Comparison of ENCODE assay signal across 14 mouse cellular contexts in genomic region chr13:85290651-85291050, GRCm38 (mm10). TPM values are rescaled to one million over a fixed set of nuclear protein-coding genes. Genes with fewer than 3 reads are reported as not detected.
A peak's percentile ranks its signal among the peaks of the same experiment; 100 is the strongest.
DNase-seq lines count a peak whose midpoint lies in the region; ATAC-seq and TF ChIP-seq lines count a peak whose summit lies in the region.
"Had no signal": no experiment of that assay in that cellular context is flagged by ENCODE, and none has a peak within 500 bp of the region (broad histone marks: within the 10 kb centered on the region; RNA-seq: fewer than 3 reads in every experiment).

No protein-coding gene starts in this region.

- no peak for ATAC-seq in heart, embryonic 14.5 days (ENCODE audit: insufficient number of reproducible peaks, insufficient read depth, low FRiP score, low read depth)
- no peak for ATAC-seq in G1E (ENCODE audit: extremely low read depth, insufficient number of reproducible peaks, low FRiP score, poor library complexity, severe bottlenecking)
- ATAC-seq in liver, embryonic 16.5 days (ENCODE audit: low read depth): no peak
- no peak for ATAC-seq in monocyte, adult 5-6 weeks (replicated peaks; ENCODE audit: insufficient number of reproducible peaks, low FRiP score, low TSS enrichment, poor library complexity, severe bottlenecking)

- WGBS in heart, embryonic 14.5 days: 69% methylated on average over 1 of the region's 1 CpGs
- WGBS in liver, embryonic 16.5 days (ENCODE audit: insufficient replicate concordance): 29% methylated on average over 1 of the region's 1 CpGs

- intact Hi-C loops in heart, postnatal 25 days (cut with DNase I): no loop called here

- no peak overlapping the region for H3K4me3 ChIP-seq in heart, embryonic 14.5 days (ENCODE audit: control insufficient read depth in 1 of 2, insufficient read depth in 1 of 2, low read depth in 1 of 2, low read length in 2 of 2)
- H3K4me3 ChIP-seq in G1E (ENCODE audit: low read depth, low read length): peak overlapping the region; percentile 46; the same call in 1 of the 2 replicates
- H3K4me3 ChIP-seq in liver, embryonic 16.5 days (ENCODE audit: low read depth, low read length): peak overlapping the region; percentile 25; the same call in 1 of the 2 replicates

- peak overlapping the region; percentile 36 for H3K4me2 ChIP-seq in heart, embryonic 14.5 days (ENCODE audit: low read length)
- peak overlapping the region; percentile 55 for H3K4me2 ChIP-seq in liver, embryonic 16.5 days (ENCODE audit: low read depth, low read length)

- H3K9me3 ChIP-seq in heart, embryonic 14.5 days (ENCODE audit: control insufficient read depth, low read length): no peaks in the 10 kb centered on the region
- H3K9me3 ChIP-seq in G1E (replicated peaks): no peaks in the 10 kb centered on the region
- no peaks in the 10 kb centered on the region for H3K9me3 ChIP-seq in liver, embryonic 16.5 days (replicated peaks; ENCODE audit: control insufficient read depth, low read length)
- H3K9me3 ChIP-seq: midbrain, embryonic 10.5 days had no signal

- no peaks in the 10 kb centered on the region for H3K36me3 ChIP-seq in heart, embryonic 14.5 days (ENCODE audit: control insufficient read depth, insufficient read depth, low read length)
- no peaks in the 10 kb centered on the region for H3K36me3 ChIP-seq in G1E (replicated peaks)
- H3K36me3 ChIP-seq in liver, embryonic 16.5 days (ENCODE audit: control insufficient read depth, insufficient read depth): no peaks in the 10 kb centered on the region
- H3K36me3 ChIP-seq: midbrain, embryonic 10.5 days had no signal

- H3K27me3 ChIP-seq in heart, embryonic 14.5 days (ENCODE audit: control insufficient read depth, insufficient read depth, low read length): no peaks in the 10 kb centered on the region
- no peaks in the 10 kb centered on the region for H3K27me3 ChIP-seq in G1E (ENCODE audit: insufficient read depth, low read length)
- H3K27me3 ChIP-seq in liver, embryonic 16.5 days (ENCODE audit: control insufficient read depth, insufficient read depth, low read depth, low read length): no peaks in the 10 kb centered on the region

- TF ChIP-seq CTCF in G1E (IDR thresholded peaks at IDR 0.05; ENCODE audit: low read depth, low read length): no peak

- no peak for DNase-seq in heart, postnatal 25 days (ENCODE audit: low spot score)
- DNase-seq in 3134 (ENCODE audit: extremely low read depth, insufficient read length, low spot score) (peak; percentile 7), G1E (ENCODE audit: low spot score) (no peak)
- DNase-seq in cerebellum, postnatal 14 days: no peak
- no peak for DNase-seq in ovary, postnatal 36 days (ENCODE audit: low spot score)
- DNase-seq: cerebellum, adult 2 months; heart, postnatal 4 days; kidney, adult 18-20 months; left cerebral cortex, postnatal 4 days; thymus, postnatal 4 days had no signal

- H3K9ac ChIP-seq in heart, embryonic 14.5 days (ENCODE audit: low read length): no peak overlapping the region
- H3K9ac ChIP-seq in liver, embryonic 16.5 days (ENCODE audit: low read depth, low read length): no peak overlapping the region

- no peaks in the 10 kb centered on the region for H3K4me1 ChIP-seq in heart, embryonic 14.5 days (ENCODE audit: control insufficient read depth in 2 of 2, insufficient read depth in 2 of 2, low read length in 2 of 2)
- peaks cover 10% of the 10 kb centered on the region for H3K4me1 ChIP-seq in G1E (ENCODE audit: insufficient read depth, low read depth, low read length)
- no peaks in the 10 kb centered on the region; the same call in none of the 2 replicates for H3K4me1 ChIP-seq in liver, embryonic 16.5 days (ENCODE audit: control insufficient read depth, low read depth, low read length)

- H3K27ac ChIP-seq in heart, embryonic 14.5 days (replicated peaks in 1 of 2; ENCODE audit: control insufficient read depth in 1 of 2, insufficient read depth in 1 of 2, low read depth in 2 of 2, low read length in 2 of 2): no peak overlapping the region
- no peak overlapping the region for H3K27ac ChIP-seq in liver, embryonic 16.5 days (ENCODE audit: low read length)

RNA-seq across cellular contexts. Expression of gene Rasa1, which starts 1.7 kb away (rescaled TPM):
- 48.5 and 53.8 TPM in 2 replicates for polyA plus RNA-seq in heart, embryonic 14.5 days (2014; fragmentation: Nextera tagmentation; extraction: Ambion mirVana)
- total RNA-seq in heart, postnatal 25 days (2021): 10 to 100 TPM; 25.1 to 30.7 TPM
- 261 and 283 TPM in 2 replicates for total RNA-seq in G1E (2014; fragmentation: Nextera tagmentation)
- total RNA-seq in G1E (2017): 232 and 270 TPM in 2 replicates
- 14.1 TPM in 2 replicates for polyA plus RNA-seq in G1E (2012)
- 9.4 and 11.4 TPM in 2 replicates for polyA plus RNA-seq in liver, embryonic 16.5 days (2015; fragmentation: Nextera tagmentation; extraction: Ambion mirVana)
- total RNA-seq in monocyte, adult 5-6 weeks (2017): 152 to 291 TPM (median 189 TPM) in 3 replicates

Comparison
In these comparisons a context has a peak if more than half of its experiments do, and no peak if none do; other contexts are left out.
1. H3K4me3 ChIP-seq: peak in G1E (single experiment) and liver, embryonic 16.5 days (single experiment); none in heart, embryonic 14.5 days (0 of 2).